Mouse (Mus musculus) thymus, adult 2 months (tissue): ENCODE measurements at regions not wholly inside any gene's neighbourhood (a gene's known extent, or its start where the extent isn't known, plus 50 kb on each side); places are given as distances from the start of the nearest gene placed in this dataset.

ENCODE experiments used
- DNase-seq: peaks from one replicate; pipeline ENCODE4 v3.0.0; 2021
- H3K27ac ChIP-seq: fragments of 200-500 bp; 2 replicates; pipeline ENCODE4 v1.5.1; 2012; ENCODE audit warnings: low read length, control low read depth; ENCODE audit not compliant: control insufficient read depth, insufficient read depth
- H3K27me3 ChIP-seq: fragments of 200-500 bp; 2 replicates; pipeline ENCODE4 v1.6.1; 2012; ENCODE audit warnings: mild to moderate bottlenecking, low read length, moderate library complexity, mixed read lengths; ENCODE audit not compliant: control insufficient read depth, insufficient read depth
- H3K36me3 ChIP-seq: fragments of 200-500 bp; 2 replicates; pipeline ENCODE4 v1.6.1; 2012; ENCODE audit warnings: mild to moderate bottlenecking, low read length, moderate library complexity; ENCODE audit not compliant: control insufficient read depth, insufficient read depth
- H3K4me1 ChIP-seq: fragments of 200-500 bp; replicated peaks from 2 replicates; pipeline ENCODE4 v1.6.1; 2012; ENCODE audit warnings: low read length; ENCODE audit not compliant: control insufficient read depth, insufficient read depth
- H3K4me3 ChIP-seq: fragments of 200-500 bp; 2 replicates; pipeline ENCODE4 v1.5.1; 2012; ENCODE audit warnings: mild to moderate bottlenecking, low read length, control low read depth, moderate library complexity; ENCODE audit not compliant: control insufficient read depth, insufficient read depth
- CTCF ChIP-seq: fragments of 200-500 bp; IDR thresholded peaks from 2 replicates; pipeline ENCODE4 v1.5.1; 2012; ENCODE audit warnings: mild to moderate bottlenecking, control low read depth, low read length, moderate library complexity, borderline replicate concordance; ENCODE audit not compliant: control insufficient read depth, poor library complexity, insufficient read depth; ENCODE audit errors: extremely low read depth
- POLR2A ChIP-seq: fragments of 200-500 bp; IDR thresholded peaks from 2 replicates; pipeline ENCODE4 v1.6.1; 2012; ENCODE audit warnings: mild to moderate bottlenecking, low read length, control low read depth, moderate library complexity; ENCODE audit not compliant: control insufficient read depth, poor library complexity, insufficient read depth; ENCODE audit errors: extremely low read depth
- WGBS: fragments of 180-500 bp; shearing (Covaris S2); methylation state at CpG from one replicate; pipeline ENCODE4 v1.1.7; 2018; 5-methylcytosine and 5-hydroxymethylcytosine counted together

DNA sequence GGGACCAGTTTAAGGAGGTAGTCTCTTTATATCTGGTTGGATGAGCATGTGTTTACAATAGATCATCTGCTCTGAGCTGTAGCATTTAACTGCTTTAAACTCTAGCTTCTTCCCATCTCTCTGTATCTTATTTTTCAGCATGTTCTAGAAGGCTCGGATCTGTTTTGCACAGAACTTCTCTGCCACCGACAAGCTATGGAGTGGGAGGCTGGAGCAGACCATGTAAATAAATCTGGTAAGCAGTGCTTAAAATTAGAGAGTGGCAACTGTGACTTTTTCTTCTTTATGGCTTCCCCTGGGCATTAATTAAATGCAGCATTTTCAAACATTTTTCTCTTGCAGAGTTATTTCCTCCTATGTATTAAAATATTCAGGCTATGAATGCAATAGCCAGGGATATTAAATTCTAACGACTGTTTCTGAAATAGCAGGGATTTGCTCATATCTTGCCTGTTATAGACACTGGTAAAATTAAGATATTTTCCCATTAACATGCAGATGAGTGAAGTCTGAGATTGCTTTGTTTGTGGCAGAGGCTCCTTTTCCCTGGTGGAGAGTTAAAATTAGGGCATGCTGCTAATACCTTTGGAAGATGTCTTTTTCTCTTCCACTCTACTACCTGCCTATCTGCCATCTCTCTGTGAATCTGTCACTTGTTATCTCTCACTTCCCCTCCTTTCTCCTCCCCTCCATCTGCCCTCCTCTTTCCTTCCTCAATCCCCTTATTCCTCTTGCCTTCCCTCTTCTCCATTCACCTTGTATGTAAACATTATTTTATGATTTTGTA, 327.2 kb downstream of the Fam198b start:
- Histone ChIP-seq H3K27me3 (no peaks in the 10 kb centered on the region), H3K4me3 (no peak overlapping the region), H3K36me3 (no peaks in the 10 kb centered on the region), H3K27ac (no peak overlapping the region), H3K4me1 (no peaks in the 10 kb centered on the region)
- 91% methylated on average over 3 of the region's 3 CpGs for WGBS
- no peak for TF ChIP-seq CTCF
- no peak for TF ChIP-seq POLR2A
- DNase-seq = no peak

DNA sequence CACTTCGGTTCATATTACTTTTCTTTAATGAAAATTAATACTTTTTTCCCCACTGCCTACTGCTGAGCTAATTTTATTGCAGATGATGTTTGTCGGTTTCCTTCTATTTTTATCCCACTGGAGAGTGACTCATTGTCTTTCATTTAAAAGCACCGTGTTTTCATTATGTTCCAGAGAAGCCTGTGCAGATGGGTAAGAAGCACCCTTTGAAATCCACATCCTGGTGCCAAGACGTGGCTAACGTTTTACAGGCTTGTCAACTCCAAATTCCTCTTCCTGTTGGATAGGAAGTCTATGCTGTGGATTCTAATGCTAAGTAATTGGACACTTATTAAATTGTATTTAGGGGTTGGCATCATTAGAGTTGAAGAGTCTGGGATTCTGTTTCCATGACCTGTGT, 364.3 kb downstream of the Fam198b start:
- 56% methylated on average over 5 of the region's 5 CpGs for WGBS
- Histone ChIP-seq H3K36me3 (no peaks in the 10 kb centered on the region), H3K4me1 (no peaks in the 10 kb centered on the region), H3K27ac (no peak overlapping the region), H3K4me3 (no peak overlapping the region), H3K27me3 (no peaks in the 10 kb centered on the region)
- TF ChIP-seq POLR2A (no peak), CTCF (no peak)
- DNase-seq = no peak

DNA sequence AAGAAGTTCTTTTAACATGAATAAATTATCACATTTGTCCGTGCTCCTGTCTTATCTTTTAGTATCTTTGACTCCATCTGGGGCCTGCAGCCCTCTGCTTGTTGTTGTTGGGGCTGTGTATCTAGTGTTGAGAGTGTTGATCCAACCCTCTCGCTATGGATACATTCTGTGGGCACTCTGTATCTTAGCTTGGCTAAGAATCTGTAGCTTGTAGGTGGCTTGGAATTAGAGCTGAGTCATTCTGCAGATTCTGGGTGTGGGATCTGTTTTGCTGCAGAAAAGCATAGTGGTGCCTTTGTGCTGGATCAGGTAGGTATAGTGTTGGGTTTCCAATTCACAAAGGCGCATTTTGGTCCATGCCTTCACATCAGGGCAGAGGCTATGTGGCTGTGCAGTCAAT, 365.6 kb downstream of the Fam198b start:
- no peak for TF ChIP-seq POLR2A
- TF ChIP-seq CTCF = no peak
- H3K4me3 ChIP-seq = no peak overlapping the region
- DNase-seq = no peak
- no peaks in the 10 kb centered on the region for H3K4me1 ChIP-seq
- no peak overlapping the region for H3K27ac ChIP-seq
- WGBS = 77% methylated on average over 3 of the region's 3 CpGs
- H3K27me3 ChIP-seq = no peaks in the 10 kb centered on the region
- H3K36me3 ChIP-seq = no peaks in the 10 kb centered on the region

DNA sequence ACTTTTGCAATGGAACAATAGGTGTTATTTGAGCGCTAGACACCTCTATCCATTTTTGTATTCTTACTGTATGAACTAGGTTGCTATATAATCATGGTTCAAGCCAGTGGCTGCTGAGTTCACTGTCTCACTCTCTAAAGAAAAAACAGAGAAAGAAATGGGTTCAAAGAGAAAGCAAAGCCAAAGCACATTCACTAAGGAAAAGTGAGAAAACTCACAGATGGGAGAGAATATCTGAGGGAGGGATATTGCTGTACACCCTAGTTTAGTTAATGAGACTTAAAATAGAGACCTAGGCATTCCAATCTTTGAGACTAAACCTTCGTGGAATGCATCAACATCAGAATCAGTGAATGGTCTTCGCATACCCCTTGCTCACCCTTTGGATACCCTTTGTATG, 371.0 kb downstream of the Fam198b start:
- Histone ChIP-seq H3K27ac (no peak overlapping the region), H3K36me3 (no peaks in the 10 kb centered on the region), H3K4me3 (no peak overlapping the region), H3K27me3 (no peaks in the 10 kb centered on the region), H3K4me1 (no peaks in the 10 kb centered on the region)
- WGBS = 97% methylated on average over 3 of the region's 3 CpGs
- TF ChIP-seq CTCF (no peak), POLR2A (no peak)
- DNase-seq = no peak

DNA sequence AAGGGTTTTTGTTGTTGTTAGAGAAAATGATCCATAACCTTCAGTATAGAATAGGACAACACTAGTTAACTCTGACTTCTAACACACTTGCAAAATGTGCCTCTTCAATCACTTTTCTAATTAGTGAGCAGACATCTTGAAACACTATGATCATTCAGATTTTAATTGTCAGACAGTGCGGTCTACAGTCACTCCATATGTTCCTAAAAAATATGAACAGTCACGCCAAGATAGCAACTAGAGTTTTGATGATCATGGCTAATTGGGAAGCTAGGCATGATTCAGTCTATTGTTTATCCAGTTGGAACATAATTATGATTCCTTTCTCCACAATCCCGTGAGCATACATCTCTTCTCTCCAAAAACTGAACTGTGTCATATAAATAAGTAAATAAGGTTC, 372.1 kb downstream of the Fam198b start:
- DNase-seq = no peak
- no peak for TF ChIP-seq CTCF
- TF ChIP-seq POLR2A = no peak
- WGBS = over 99% methylated on average over 3 of the region's 3 CpGs
- Histone ChIP-seq H3K27me3 (no peaks in the 10 kb centered on the region), H3K36me3 (no peaks in the 10 kb centered on the region), H3K4me1 (no peaks in the 10 kb centered on the region), H3K27ac (no peak overlapping the region), H3K4me3 (no peak overlapping the region)

DNA sequence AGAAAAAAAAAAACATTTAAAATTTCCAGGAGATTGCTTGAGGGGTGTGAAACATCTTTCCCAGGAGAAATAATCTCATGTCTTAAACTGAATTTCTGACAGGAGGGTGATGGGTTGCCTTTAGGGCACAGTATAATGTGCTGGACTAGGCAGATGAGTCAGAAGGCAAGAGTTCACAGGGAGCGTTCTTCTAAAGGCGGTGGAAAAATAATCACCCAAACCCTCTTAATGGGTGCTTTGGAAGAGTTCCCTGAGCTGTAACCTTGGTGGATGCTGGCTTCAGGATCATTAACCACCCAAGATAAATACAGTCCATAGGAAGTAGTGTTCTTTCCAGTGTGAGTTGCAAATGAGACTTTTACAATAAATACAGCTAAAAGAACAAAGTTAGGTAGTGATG, 378.8 kb downstream of the Fam198b start:
- no peak overlapping the region for H3K27ac ChIP-seq
- WGBS = 97% methylated on average over 2 of the region's 2 CpGs

DNA sequence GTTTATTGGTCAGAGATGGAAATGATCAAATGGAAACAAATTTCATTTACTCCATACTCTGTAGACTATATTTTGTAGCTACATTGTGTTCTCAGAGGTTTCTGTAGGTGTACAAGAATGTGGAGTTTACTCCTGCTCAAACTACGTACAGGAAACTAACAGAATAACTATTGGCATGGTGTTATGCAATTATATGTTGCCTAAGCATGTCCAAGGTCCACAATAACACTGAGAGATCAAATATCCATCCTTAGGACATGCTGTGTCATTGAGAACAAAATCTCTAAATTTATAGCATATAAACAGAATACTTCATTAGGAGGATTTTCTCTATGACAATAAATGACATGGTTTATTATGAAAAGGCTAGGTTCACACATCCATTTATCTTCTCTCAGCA, 400.3 kb downstream of the Fam198b start:
- DNase-seq = no peak
- TF ChIP-seq CTCF (no peak), POLR2A (no peak)
- no peaks in the 10 kb centered on the region for H3K4me1 ChIP-seq
- no peak overlapping the region for H3K4me3 ChIP-seq
- no peak overlapping the region for H3K27ac ChIP-seq
- no peaks in the 10 kb centered on the region for H3K27me3 ChIP-seq
- WGBS = 84% methylated on average over 1 of the region's 1 CpGs
- no peaks in the 10 kb centered on the region for H3K36me3 ChIP-seq

More for the DNA sequence above, 378.8 kb downstream of the Fam198b start:
- no peak for TF ChIP-seq CTCF
- no peak for TF ChIP-seq POLR2A
- H3K4me3 ChIP-seq = no peak overlapping the region
- no peak for DNase-seq
- H3K27me3 ChIP-seq = no peaks in the 10 kb centered on the region
- no peaks in the 10 kb centered on the region for H3K4me1 ChIP-seq
- H3K36me3 ChIP-seq = no peaks in the 10 kb centered on the region
